Mouse (Mus musculus) liver, postnatal 0 days (tissue): ENCODE data around the gene Ltb. TPM values are rescaled to one million over a fixed set of nuclear protein-coding genes. Genes with fewer than 3 reads are reported as not detected.

Experiments
- ATAC-seq: fragments of 200-750 bp; cut with Nextera tagmentation; 2 replicates; pipeline ENCODE4 v1.8.0; 2017; ENCODE audit warnings: mild to moderate bottlenecking, moderate library complexity
- DNase-seq: peaks from one replicate; pipeline ENCODE4 v3.0.0-alpha.2; 2016
- H3K27ac ChIP-seq: fragments of 300-500 bp; sonication (generic); 2 replicates; pipeline ENCODE4 v1.5.1; 2014; ENCODE audit warnings: antibody characterized with exemption, moderate library complexity, mild to moderate bottlenecking, low read depth
- H3K27me3 ChIP-seq: fragments of 300-500 bp; sonication (generic); 2 replicates; pipeline ENCODE4 v1.6.1; 2014; ENCODE audit warnings: low read length, control low read depth, mixed read lengths; ENCODE audit not compliant: insufficient read depth
- H3K36me3 ChIP-seq: fragments of 300-500 bp; sonication (generic); replicated peaks from 2 replicates; pipeline ENCODE4 v1.6.1; 2014; ENCODE audit warnings: mild to moderate bottlenecking, control low read depth, low read length, moderate library complexity, mixed read lengths; ENCODE audit not compliant: insufficient read depth
- H3K4me1 ChIP-seq: fragments of 300-500 bp; sonication (generic); 2 replicates; pipeline ENCODE4 v1.6.1; 2014; ENCODE audit warnings: antibody characterized with exemption, mild to moderate bottlenecking, control low read depth; ENCODE audit not compliant: insufficient read depth
- H3K4me2 ChIP-seq: fragments of 300-500 bp; sonication (generic); 2 replicates; pipeline ENCODE4 v1.6.1; 2014; ENCODE audit warnings: low read depth, mild to moderate bottlenecking, low read length, moderate library complexity, mixed read lengths
- H3K4me3 ChIP-seq: fragments of 300-500 bp; sonication (generic); 2 replicates; pipeline ENCODE4 v1.5.1; 2014; ENCODE audit warnings: low read depth, low read length
- H3K9ac ChIP-seq: fragments of 300-500 bp; sonication (generic); replicated peaks from 2 replicates; pipeline ENCODE4 v1.6.1; 2014; ENCODE audit warnings: mild to moderate bottlenecking, moderate library complexity
- H3K9me3 ChIP-seq: fragments of 300-500 bp; sonication (generic); 2 replicates; pipeline ENCODE4 v1.6.1; 2016; ENCODE audit warnings: mild to moderate bottlenecking, control low read depth, low read length, mixed read lengths
- CTCF ChIP-seq: sonication (generic); IDR thresholded peaks from 2 replicates; pipeline ENCODE4 v1.5.1; 2016; ENCODE audit warnings: antibody characterized with exemption, low read depth
- EP300 ChIP-seq: IDR thresholded peaks from 2 replicates; pipeline ENCODE4 v1.6.1; 2016; ENCODE audit warnings: antibody characterized with exemption, low read depth, mild to moderate bottlenecking
- WGBS: fragments of 180-500 bp; shearing (Covaris S2); extraction: QIAGEN DNeasy Blood & Tissue Kit; methylation state at CpG from one replicate; pipeline ENCODE4 v1.1.7; 2014; ENCODE audit not compliant: insufficient replicate concordance; 5-methylcytosine and 5-hydroxymethylcytosine counted together
- polyA plus RNA-seq: library from polyadenylated mRNA; unstranded; fragments of >200 nt; fragmentation: Nextera tagmentation; extraction: Ambion mirVana; gene quantifications from 2 replicates; pipeline ENCODE4 v1.2.1, GENCODE M21; 2015

Ltb gene
- polyA plus RNA-seq, 1 experiment from 2014 or later, result 5.3 TPM

GRCm38 (mm10) chr17:35153931-35154330, 40.3 kb upstream of the Ltb start:
- DNase-seq, result no peak
- no peak overlapping the region for H3K9ac ChIP-seq
- peaks cover 96% of the 10 kb centered on the region for H3K36me3 ChIP-seq
- H3K4me2 ChIP-seq, result no peak overlapping the region
- no peaks in the 10 kb centered on the region for H3K9me3 ChIP-seq
- H3K4me3 ChIP-seq, result no peak overlapping the region
- H3K27me3 ChIP-seq, result no peaks in the 10 kb centered on the region
- H3K4me1 ChIP-seq, result 0 out of 2 replicates have a peak, but pooled peaks cover 2% of the 10 kb centered on the region
- TF ChIP-seq CTCF, result no peak
- no peak for TF ChIP-seq EP300
- H3K27ac ChIP-seq, result no peak overlapping the region
- no peak for ATAC-seq
- WGBS, result 82% methylated on average over 4 of the region's 4 CpGs

- Histone ChIP-seq H3K27me3 (no peaks in the 10 kb centered on the region), H3K36me3 (peaks cover 96% of the 10 kb centered on the region), H3K4me3 (no peak overlapping the region), H3K9ac (no peak overlapping the region), H3K4me2 (no peak overlapping the region), H3K4me1 (no peaks in the 10 kb centered on the region), H3K27ac (no peak overlapping the region), H3K9me3 (no peaks in the 10 kb centered on the region)
- TF ChIP-seq CTCF (no peak), EP300 (no peak)
- ATAC-seq, result no peak
- no peak for DNase-seq
- WGBS, result 91% methylated on average over 7 of the region's 7 CpGs
Observed at GRCm38 (mm10) chr17:35154616-35155015, 39.6 kb upstream of the Ltb start.

- Histone ChIP-seq H3K9me3 (no peaks in the 10 kb centered on the region), H3K9ac (no peak overlapping the region), H3K27me3 (no peaks in the 10 kb centered on the region), H3K4me2 (no peak overlapping the region), H3K27ac (no peak overlapping the region), H3K4me1 (no peaks in the 10 kb centered on the region), H3K4me3 (no peak overlapping the region), H3K36me3 (peaks cover 96% of the 10 kb centered on the region)
- TF ChIP-seq CTCF (no peak), EP300 (no peak)
- no peak for ATAC-seq
- 93% methylated on average over 12 of the region's 12 CpGs for WGBS
- no peak for DNase-seq
Observed at GRCm38 (mm10) chr17:35155451-35155850, 38.8 kb upstream of the Ltb start.

GRCm38 (mm10) chr17:35156461-35157200, 37.6 kb upstream of the Ltb start:
- WGBS, result 88% methylated on average over 32 of the region's 33 CpGs
- no peak overlapping the region for H3K27ac ChIP-seq
- ATAC-seq (no peak), DNase-seq (no peak)
- peaks cover 98% of the 10 kb centered on the region for H3K36me3 ChIP-seq
- H3K9me3 ChIP-seq, result no peaks in the 10 kb centered on the region
- TF ChIP-seq EP300 (no peak), CTCF (no peak)
- H3K4me3 ChIP-seq, result no peak overlapping the region
- no peak overlapping the region for H3K4me2 ChIP-seq
- H3K27me3 ChIP-seq, result no peaks in the 10 kb centered on the region
- no peak overlapping the region for H3K9ac ChIP-seq
- no peaks in the 10 kb centered on the region for H3K4me1 ChIP-seq

GRCm38 (mm10) chr17:35157254-35157653, 37.0 kb upstream of the Ltb start:
- Histone ChIP-seq H3K4me1 (peaks cover under 1% of the 10 kb centered on the region; the same call in 1 of the 2 replicates), H3K27ac (no peak overlapping the region), H3K9me3 (no peaks in the 10 kb centered on the region), H3K36me3 (peaks cover 100% of the 10 kb centered on the region), H3K4me3 (no peak overlapping the region), H3K4me2 (no peak overlapping the region), H3K9ac (no peak overlapping the region), H3K27me3 (no peaks in the 10 kb centered on the region)
- DNase-seq, result no peak
- TF ChIP-seq EP300 (no peak), CTCF (no peak)
- no peak for ATAC-seq
- 92% methylated on average over 8 of the region's 8 CpGs for WGBS

GRCm38 (mm10) chr17:35157661-35158175, 36.5 kb upstream of the Ltb start:
- H3K9me3 ChIP-seq, result no peaks in the 10 kb centered on the region
- no peak overlapping the region for H3K4me3 ChIP-seq
- H3K4me2 ChIP-seq, result no peak overlapping the region
- DNase-seq, result no peak
- no peak overlapping the region for H3K27ac ChIP-seq
- H3K27me3 ChIP-seq, result no peaks in the 10 kb centered on the region
- 91% methylated on average over 8 of the region's 8 CpGs for whole genome bisulfite sequencing
- no peak overlapping the region for H3K9ac ChIP-seq
- no peak for TF ChIP-seq CTCF
- H3K4me1 ChIP-seq, result peaks cover 4% of the 10 kb centered on the region; the same call in 1 of the 2 replicates
- peaks cover 97% of the 10 kb centered on the region for H3K36me3 ChIP-seq
- ATAC-seq, result no peak
